Mouse (Mus musculus): Measurements from ENCODE around the gene Lmna.

- TF ChIP-seq POLR2A (IDR thresholded peaks at IDR 0.05; ENCODE audit: low read depth, low read length) (no peak), CTCF (IDR thresholded peaks at IDR 0.05; ENCODE audit: extremely low read depth, insufficient read depth, insufficient read length, insufficient replicate concordance) (no peak)
These were observed 13.9 kb downstream of the Lmna start for GRCm38 (mm10) chr3:88495741-88496415.
